Mouse (Mus musculus) stomach, embryonic 16.5 days (tissue): ENCODE measurements at regions not wholly inside any gene's neighbourhood (a gene's known extent, or its start where the extent isn't known, plus 50 kb on each side); places are given as distances from the start of the nearest gene placed in this dataset.

Experiments
- ATAC-seq: fragments of 200-750 bp; cut with Nextera tagmentation; 2 replicates; pipeline ENCODE4 v1.8.0; 2017; ENCODE audit warnings: moderate number of reproducible peaks, moderate TSS enrichment; ENCODE audit not compliant: insufficient read depth, low FRiP score
- H3K27ac ChIP-seq: fragments of 300-500 bp; sonication (generic); 2 replicates; pipeline ENCODE4 v1.5.1; 2014; ENCODE audit warnings: low read length
- H3K27me3 ChIP-seq: fragments of 300-500 bp; sonication (generic); 2 replicates; pipeline ENCODE4 v1.6.1; 2014; ENCODE audit warnings: low read length, control low read depth, mixed read lengths; ENCODE audit not compliant: control insufficient read depth, insufficient read depth
- H3K36me3 ChIP-seq: fragments of 300-500 bp; sonication (generic); 2 replicates; pipeline ENCODE4 v1.6.1; 2014; ENCODE audit warnings: low read length; ENCODE audit not compliant: control insufficient read depth, insufficient read depth
- H3K4me1 ChIP-seq: fragments of 300-500 bp; sonication (generic); 2 replicates; pipeline ENCODE4 v1.6.1; 2014; ENCODE audit warnings: low read length, control low read depth, mixed read lengths; ENCODE audit not compliant: control insufficient read depth, insufficient read depth
- H3K4me2 ChIP-seq: fragments of 300-500 bp; sonication (generic); 2 replicates; pipeline ENCODE4 v1.6.1; 2014; ENCODE audit warnings: low read depth, low read length, mixed read lengths
- H3K4me3 ChIP-seq: fragments of 300-500 bp; sonication (generic); replicated peaks from 2 replicates; pipeline ENCODE4 v1.5.1; 2014; ENCODE audit warnings: mild to moderate bottlenecking, low read length
- H3K9ac ChIP-seq: fragments of 300-500 bp; sonication (generic); 2 replicates; pipeline ENCODE4 v1.6.1; 2014; ENCODE audit warnings: low read length
- H3K9me3 ChIP-seq: fragments of 300-500 bp; sonication (generic); replicated peaks from 2 replicates; pipeline ENCODE4 v1.6.1; 2016; ENCODE audit warnings: low read length, control low read depth; ENCODE audit not compliant: control insufficient read depth
- WGBS: fragments of 180-500 bp; shearing (Covaris S2); extraction: QIAGEN DNeasy Blood & Tissue Kit; methylation state at CpG from one replicate; pipeline ENCODE4 v1.1.7; 2014; 5-methylcytosine and 5-hydroxymethylcytosine counted together

- ATAC-seq, result no peak
- no peak overlapping the region for H3K9ac ChIP-seq
- no peak overlapping the region for H3K4me2 ChIP-seq
- no peaks in the 10 kb centered on the region for H3K27me3 ChIP-seq
- 86% methylated on average over 1 of the region's 1 CpGs for WGBS
- no peak overlapping the region for H3K27ac ChIP-seq
- no peaks in the 10 kb centered on the region for H3K9me3 ChIP-seq
- no peaks in the 10 kb centered on the region for H3K36me3 ChIP-seq
- no peaks in the 10 kb centered on the region for H3K4me1 ChIP-seq
- H3K4me3 ChIP-seq, result no peak overlapping the region
Observed at GRCm38 (mm10) chr9:17294327-17294726, 793.2 kb upstream of the Fat3 start.

DNA sequence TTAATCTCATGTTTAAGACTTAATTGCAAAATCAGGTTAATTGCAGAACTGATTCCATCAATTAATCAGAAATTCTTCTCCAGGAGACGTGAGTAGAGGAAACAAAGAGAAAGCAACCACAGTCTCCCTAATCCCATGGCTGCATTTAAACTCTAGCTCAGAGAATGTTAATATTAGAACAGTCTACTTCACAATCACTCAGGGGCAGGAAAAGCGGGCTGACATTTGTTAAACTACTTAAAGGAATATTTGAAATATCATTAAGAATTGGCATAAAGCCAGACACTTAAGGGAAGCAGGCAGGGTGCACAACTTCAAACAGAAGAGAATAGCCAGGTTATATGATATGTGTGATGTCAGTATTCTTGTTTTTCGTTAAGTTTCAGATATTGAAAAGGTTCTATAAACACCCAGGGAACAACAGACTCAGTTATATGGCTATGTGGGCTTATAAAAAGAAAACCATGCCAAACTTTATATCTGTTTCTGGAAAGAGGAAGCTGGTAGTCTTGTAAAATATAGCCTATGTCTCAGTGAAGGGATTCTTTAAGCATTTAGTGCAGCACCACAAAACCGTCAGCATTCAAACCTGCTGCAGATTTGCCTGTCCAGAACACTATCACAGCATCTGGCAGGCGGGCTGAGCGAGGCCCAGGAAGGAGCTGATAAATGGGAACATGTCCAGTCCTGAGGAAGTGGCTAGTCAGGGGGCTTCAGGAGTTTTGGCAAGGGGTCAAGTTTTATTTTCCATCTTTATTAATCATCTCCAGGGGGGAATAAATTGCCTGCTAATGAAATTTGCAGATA is 787.9 kb upstream of the Fat3 start:
- Histone ChIP-seq H3K27me3 (no peaks in the 10 kb centered on the region), H3K4me2 (no peak overlapping the region), H3K4me3 (no peak overlapping the region), H3K36me3 (no peaks in the 10 kb centered on the region), H3K9ac (no peak overlapping the region), H3K9me3 (no peaks in the 10 kb centered on the region), H3K27ac (no peak overlapping the region), H3K4me1 (no peaks in the 10 kb centered on the region)
- no peak for ATAC-seq
- WGBS, result 22% methylated on average over 6 of the region's 6 CpGs

DNA sequence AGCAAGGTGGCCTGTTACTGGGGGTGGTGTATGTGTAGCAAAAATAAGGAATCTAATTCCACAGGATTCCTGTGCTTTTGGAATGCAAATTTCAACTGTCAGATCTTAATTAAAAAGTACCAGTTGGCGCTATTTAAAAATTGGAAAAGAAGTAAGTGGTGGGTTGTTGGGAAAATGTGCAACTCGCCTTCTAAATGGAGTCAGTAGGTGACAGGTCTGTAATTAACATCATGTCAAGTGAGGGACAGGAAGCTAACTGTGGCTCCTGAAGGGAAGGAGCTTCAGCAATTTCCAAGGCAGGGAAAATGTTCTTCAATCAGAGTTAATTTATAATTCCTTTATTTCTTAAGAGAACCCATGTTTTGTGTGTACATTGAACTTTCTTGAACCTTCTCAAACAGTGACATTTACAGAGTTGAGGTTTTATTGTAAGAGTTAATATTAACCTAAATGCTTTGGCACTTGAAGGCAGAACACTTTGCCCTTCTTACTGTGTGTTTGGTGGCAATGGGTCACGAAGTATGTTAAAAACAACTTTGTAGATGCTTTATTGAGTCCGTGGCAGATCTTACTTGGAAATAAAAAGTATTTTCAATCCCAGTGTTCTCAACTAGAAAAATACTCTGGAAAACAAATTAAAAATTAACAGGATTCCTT is 778.4 kb upstream of the Fat3 start:
- Histone ChIP-seq H3K4me3 (no peak overlapping the region), H3K36me3 (no peaks in the 10 kb centered on the region), H3K9me3 (no peaks in the 10 kb centered on the region), H3K27ac (no peak overlapping the region), H3K4me2 (no peak overlapping the region), H3K27me3 (no peaks in the 10 kb centered on the region), H3K4me1 (no peaks in the 10 kb centered on the region), H3K9ac (no peak overlapping the region)
- ATAC-seq, result no peak
- WGBS, result 65% methylated on average over 4 of the region's 4 CpGs

DNA sequence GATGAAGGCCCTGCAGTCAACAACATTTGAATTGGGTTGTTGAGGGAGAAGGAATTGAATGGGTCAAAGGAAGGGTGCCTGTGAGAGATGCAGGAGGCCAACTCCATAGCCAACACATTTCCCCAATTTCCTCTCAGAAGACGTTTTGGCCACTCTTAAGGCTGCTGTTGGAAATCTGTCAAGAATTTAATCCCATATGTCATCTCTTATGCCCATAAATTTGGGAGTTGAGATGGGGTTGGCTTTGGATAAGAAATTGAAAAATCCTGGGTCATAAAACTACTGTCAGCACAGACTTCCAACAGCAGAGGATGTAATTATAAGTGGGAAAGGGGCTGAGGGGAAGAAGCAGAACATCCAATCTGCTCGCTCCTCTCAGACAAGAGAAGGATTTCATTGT is 771.5 kb upstream of the Fat3 start:
- Histone ChIP-seq H3K27ac (no peak overlapping the region), H3K4me3 (no peak overlapping the region), H3K4me1 (no peaks in the 10 kb centered on the region), H3K4me2 (no peak overlapping the region), H3K9ac (no peak overlapping the region), H3K9me3 (no peaks in the 10 kb centered on the region), H3K27me3 (no peaks in the 10 kb centered on the region), H3K36me3 (no peaks in the 10 kb centered on the region)
- 50% methylated on average over 2 of the region's 2 CpGs for WGBS
- no peak for ATAC-seq

- WGBS, result 55% methylated on average over 1 of the region's 1 CpGs
- H3K4me3 ChIP-seq, result no peak overlapping the region
- no peak for ATAC-seq
Observed at GRCm38 (mm10) chr9:17269624-17270023, 768.5 kb upstream of the Fat3 start.

GRCm38 (mm10) chr9:17257148-17257547 is 756.1 kb upstream of the Fat3 start:
- 89% methylated on average over 1 of the region's 1 CpGs for WGBS
- Histone ChIP-seq H3K9ac (no peak overlapping the region), H3K4me1 (no peaks in the 10 kb centered on the region), H3K4me3 (no peak overlapping the region), H3K4me2 (no peak overlapping the region), H3K36me3 (no peaks in the 10 kb centered on the region), H3K27ac (no peak overlapping the region), H3K27me3 (no peaks in the 10 kb centered on the region), H3K9me3 (no peaks in the 10 kb centered on the region)
- ATAC-seq, result no peak

More at GRCm38 (mm10) chr9:17269624-17270023, 768.5 kb upstream of the Fat3 start:
- Histone ChIP-seq H3K4me2 (no peak overlapping the region), H3K9ac (no peak overlapping the region), H3K9me3 (no peaks in the 10 kb centered on the region), H3K27ac (no peak overlapping the region), H3K4me1 (no peaks in the 10 kb centered on the region), H3K36me3 (no peaks in the 10 kb centered on the region), H3K27me3 (no peaks in the 10 kb centered on the region)

- WGBS, result 67% methylated on average over 4 of the region's 4 CpGs
- H3K4me2 ChIP-seq, result no peak overlapping the region
- no peak overlapping the region for H3K9ac ChIP-seq
- H3K4me3 ChIP-seq, result no peak overlapping the region
- H3K27me3 ChIP-seq, result no peaks in the 10 kb centered on the region
- H3K4me1 ChIP-seq, result no peaks in the 10 kb centered on the region
- ATAC-seq, result no peak
- H3K36me3 ChIP-seq, result no peaks in the 10 kb centered on the region
- H3K27ac ChIP-seq, result no peak overlapping the region
- H3K9me3 ChIP-seq, result no peaks in the 10 kb centered on the region
Observed at GRCm38 (mm10) chr9:17227091-17227481, 726.0 kb upstream of the Fat3 start.

- Histone ChIP-seq H3K36me3 (no peaks in the 10 kb centered on the region), H3K4me3 (no peak overlapping the region), H3K4me2 (no peak overlapping the region), H3K4me1 (no peaks in the 10 kb centered on the region), H3K27ac (no peak overlapping the region), H3K27me3 (no peaks in the 10 kb centered on the region), H3K9ac (no peak overlapping the region), H3K9me3 (no peaks in the 10 kb centered on the region)
- 55% methylated on average over 3 of the region's 3 CpGs for WGBS
- ATAC-seq, result no peak
Observed at GRCm38 (mm10) chr9:17226475-17227090, 725.5 kb upstream of the Fat3 start.

GRCm38 (mm10) chr9:17195339-17195738 is 694.3 kb upstream of the Fat3 start:
- H3K36me3 ChIP-seq, result no peaks in the 10 kb centered on the region
- no peak overlapping the region for H3K27ac ChIP-seq
- no peaks in the 10 kb centered on the region for H3K9me3 ChIP-seq
- H3K4me2 ChIP-seq, result no peak overlapping the region
- H3K27me3 ChIP-seq, result no peaks in the 10 kb centered on the region
- no peak for ATAC-seq
- H3K4me3 ChIP-seq, result no peak overlapping the region
- no peak overlapping the region for H3K9ac ChIP-seq
- H3K4me1 ChIP-seq, result no peaks in the 10 kb centered on the region
